Mouse (Mus musculus) CD4-positive naive resting alpha-beta T cell, adult 57 days (primary cell): Measurements from ENCODE around the gene 9430097D07Rik. TPM values are rescaled to one million over a fixed set of nuclear protein-coding genes. Genes with fewer than 3 reads are reported as not detected.

Experiments used
- total RNA-seq: library from RNA; stranded (reverse); gene quantifications from one replicate; pipeline ENCODE4 v1.2.4, GENCODE M21; 2023

9430097D07Rik gene
- total RNA-seq, result not detected

DNA sequence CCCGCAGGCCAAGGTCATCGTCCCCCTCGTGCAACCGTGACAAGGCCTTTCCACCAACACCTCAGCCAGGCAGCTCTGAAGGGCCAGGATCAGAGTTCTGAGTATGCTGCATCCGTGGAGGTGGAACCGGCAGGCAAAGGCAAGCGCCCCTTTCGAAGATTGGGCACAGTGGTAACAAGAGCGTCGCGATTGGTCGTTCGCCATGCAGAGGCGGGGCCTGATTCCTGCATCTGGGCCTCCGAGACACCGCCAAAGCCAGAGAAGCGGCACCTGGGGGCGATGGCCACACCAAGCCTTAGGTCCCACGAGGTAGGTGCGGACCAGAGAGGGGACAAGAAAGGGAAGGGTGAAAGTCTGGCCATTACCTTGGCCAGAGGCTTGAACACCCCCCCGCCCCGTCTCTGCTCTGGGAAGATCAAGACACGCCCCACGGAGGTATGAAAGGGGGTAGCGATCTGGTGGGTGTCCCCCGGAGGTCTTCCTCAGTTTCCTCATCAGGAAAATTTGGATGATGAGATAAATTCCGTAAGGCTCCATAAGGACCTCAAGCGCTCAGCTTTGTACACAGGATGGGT, at the start of gene 9430097D07Rik:
TSS of gene 9430097D07Rik (minus strand) at position 99 of the 575 bp plus-strand sequence.

DNA sequence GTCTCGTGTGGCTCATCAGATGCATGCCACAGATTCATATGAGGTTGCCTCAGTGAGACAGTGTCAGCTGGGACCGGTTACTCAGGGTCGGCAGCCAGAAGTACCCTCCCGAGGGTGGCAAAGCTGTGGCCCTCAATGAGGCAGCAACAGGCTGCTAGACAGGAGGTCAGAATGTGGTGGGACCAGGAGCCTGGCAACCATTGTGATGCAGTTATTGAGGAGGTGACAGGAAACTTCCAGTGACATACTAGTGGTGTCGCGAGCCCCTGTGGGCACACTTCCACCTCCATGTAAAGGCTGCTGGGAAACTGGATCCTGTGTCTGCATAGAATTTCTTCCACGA, 46.0 kb upstream of the 9430097D07Rik start, which contains the start of gene Ak1:
TSS of gene Ak1 (plus strand) at position 242 of the 343 bp plus-strand sequence.

DNA sequence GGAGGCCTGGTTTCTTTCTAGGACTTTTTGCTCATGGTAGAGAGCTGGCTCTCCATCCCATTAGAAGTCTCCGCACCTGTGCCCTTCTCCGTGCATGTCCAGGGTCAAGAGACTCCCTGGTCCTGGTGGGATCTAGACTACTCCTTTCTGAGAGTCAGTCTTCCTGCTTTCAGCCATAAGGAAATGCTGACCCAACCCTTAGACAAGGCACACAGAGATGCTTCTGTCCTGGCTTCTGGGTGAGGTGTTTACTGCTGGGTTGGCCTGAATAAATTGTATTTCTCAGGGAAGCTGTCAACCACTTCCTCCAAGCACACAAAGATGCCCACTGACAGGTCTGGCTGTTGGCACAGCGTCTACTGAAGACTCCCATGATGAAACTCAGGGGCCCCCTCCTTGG, 23.9 kb upstream of the 9430097D07Rik start, which contains the start of gene St6galnac6:
TSS of gene St6galnac6 (plus strand) at position 301 of the 400 bp plus-strand sequence.

DNA sequence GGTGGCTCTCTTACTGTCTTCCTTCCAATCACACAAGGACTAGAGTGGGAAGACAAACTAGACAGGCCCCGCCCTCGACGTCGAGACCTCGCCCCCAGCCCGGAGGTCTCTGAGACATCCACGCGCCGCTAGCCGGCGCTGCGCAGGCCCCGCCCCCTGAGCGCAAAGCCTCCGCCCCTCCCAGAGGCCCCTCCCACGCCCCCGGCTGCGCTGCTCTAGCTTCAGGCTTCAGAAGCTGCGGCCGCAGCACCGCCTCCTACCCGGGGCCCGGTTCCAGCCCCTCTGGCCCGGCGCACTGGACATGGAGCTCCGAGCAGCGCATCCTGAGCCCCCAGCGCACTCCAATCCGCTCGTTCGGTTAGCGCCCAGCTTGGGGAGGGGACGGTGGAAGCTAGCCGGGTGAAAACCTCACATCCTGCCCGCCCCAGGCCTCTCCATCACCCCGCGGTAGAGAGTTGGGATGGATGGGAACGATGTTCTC, 11.4 kb upstream of the 9430097D07Rik start, which contains the start of gene St6galnac4:
TSS of gene St6galnac4 (plus strand) at position 225 of the 481 bp plus-strand sequence.

DNA sequence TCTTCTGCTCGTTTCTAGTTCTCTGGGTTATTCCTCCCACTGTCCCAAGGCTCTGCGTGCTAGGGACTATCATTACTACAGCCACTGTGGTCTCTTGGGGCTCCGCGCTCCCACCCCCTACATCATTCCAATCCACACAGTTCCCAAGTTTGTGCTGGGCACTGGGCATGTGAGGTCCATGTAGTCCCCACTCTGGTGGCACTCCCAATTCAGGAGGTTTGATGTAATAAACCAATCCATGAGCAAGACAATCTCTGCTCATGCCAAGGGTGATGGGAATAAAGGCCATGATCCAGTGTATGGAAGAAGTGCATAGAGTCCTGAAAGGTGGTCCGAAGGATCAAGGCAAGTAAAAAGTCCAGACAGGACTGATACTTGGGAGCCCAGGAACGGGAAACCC, 987 bp downstream of the 9430097D07Rik start, which contains the start of gene Pip5kl1:
TSS of gene Pip5kl1 (plus strand) at position 301 of the 400 bp plus-strand sequence.

DNA sequence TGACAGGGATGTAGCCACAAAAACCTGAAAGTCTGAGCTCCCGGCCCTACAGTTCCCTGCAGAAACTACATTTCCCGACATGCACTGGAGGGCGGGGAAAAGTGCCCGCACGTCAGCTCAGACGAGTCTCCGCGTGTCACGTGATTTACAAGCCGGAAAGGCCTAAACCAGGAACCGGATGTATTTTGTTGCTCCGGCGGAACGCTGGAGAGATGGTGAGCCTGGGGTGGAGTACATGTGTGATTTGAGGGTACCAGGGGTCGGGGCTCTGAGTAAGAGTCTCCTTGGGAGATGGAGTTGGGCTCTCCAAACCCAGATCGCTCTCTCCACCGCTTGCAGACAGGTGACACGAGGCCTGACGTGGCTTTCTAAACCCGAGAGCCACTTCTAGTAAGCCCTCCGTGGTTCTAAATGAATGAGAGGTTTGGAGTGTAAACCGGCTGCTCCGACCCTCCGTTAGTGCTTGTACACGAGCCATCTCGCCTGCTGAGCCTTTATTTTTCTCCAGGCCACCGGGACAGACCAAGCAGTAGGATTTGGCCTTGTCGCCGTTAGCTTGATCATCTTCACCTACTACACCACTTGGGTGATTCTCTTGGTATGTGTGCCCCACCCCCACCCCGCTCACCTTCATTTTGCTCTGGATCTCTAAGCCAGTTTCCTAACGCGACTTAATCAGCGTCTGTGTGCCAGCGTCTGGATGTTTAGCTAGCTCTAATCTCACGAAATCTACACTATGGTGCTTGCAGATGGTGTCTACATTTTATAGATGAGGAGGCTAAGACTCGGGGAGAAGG, 4.6 kb downstream of the 9430097D07Rik start, which contains the start of gene Dpm2:
TSS of gene Dpm2 (plus strand) at position 161 of the 797 bp plus-strand sequence.

DNA sequence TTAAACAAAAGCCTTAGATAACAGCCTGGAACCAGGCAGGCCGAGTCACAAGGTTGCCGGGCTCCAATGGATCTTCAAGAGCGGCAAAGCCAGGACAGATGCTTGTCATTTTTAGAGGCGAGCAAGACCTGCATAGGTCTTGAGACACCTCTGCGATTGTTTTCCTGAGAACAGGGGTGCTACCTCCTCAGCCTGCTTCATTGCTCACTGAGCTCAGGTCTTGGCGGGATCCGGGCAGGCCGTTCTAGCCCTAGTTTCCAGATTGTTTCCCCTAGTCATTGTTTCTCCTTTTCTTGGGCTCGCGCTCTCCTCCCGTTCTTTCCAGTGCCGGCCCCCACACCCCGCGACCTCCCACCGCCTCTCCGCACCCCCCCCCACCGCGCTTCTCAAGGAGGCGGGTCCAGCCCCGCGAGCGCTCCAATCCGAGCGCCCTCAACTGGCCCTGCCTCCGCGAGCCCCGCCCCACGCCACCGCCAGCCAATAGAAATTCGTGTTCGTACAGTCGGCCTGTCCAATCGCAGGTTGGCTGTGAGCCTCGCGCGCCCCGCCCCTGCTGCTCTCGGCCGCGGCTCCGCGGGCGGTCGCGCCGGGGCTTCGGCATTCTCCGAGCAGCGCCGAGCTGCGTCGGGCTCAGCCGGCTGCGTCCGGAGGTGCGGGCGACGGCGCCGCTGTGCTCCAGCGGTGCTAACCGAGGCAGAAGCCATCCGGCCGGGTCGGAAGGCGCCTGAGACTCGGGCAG, 40.6 kb downstream of the 9430097D07Rik start, which contains the start of gene Fam102a:
TSS of gene Fam102a (plus strand) at position 600 of the 739 bp plus-strand sequence.

Other genes with a start within 250 kb of the 9430097D07Rik start
- 122 TPM for gene Ciz1, start 223.4 kb downstream of the 9430097D07Rik start, total RNA-seq
- gene Dnm1, start 222.3 kb downstream of the 9430097D07Rik start, total RNA-seq, result not detected
- 29.9 TPM for gene 1110008P14Rik, start 193.7 kb downstream of the 9430097D07Rik start, total RNA-seq
- 3.1 TPM for gene Lcn2, start 187.4 kb downstream of the 9430097D07Rik start, total RNA-seq
- gene Ptges2, start 179.8 kb downstream of the 9430097D07Rik start, total RNA-seq, result 10.3 TPM
- gene Naif1, start 125.2 kb downstream of the 9430097D07Rik start, total RNA-seq, result 4.7 TPM
- gene Slc25a25, start 124.2 kb downstream of the 9430097D07Rik start, total RNA-seq, result 77.5 TPM
- 188 TPM for gene Fam102a, start 40.4 kb downstream of the 9430097D07Rik start, total RNA-seq
- gene Dpm2, start 4.8 kb downstream of the 9430097D07Rik start, total RNA-seq, result 51.6 TPM
- 2.3 TPM for gene Pip5kl1, start 887 bp downstream of the 9430097D07Rik start, total RNA-seq
- 15.6 TPM for gene St6galnac4, start 11.4 kb upstream of the 9430097D07Rik start, total RNA-seq
- gene St6galnac6, start 24.0 kb upstream of the 9430097D07Rik start, total RNA-seq, result 2.2 TPM
- gene Ak1, start 46.1 kb upstream of the 9430097D07Rik start, total RNA-seq, result 0.77 TPM
- 5.6 TPM for gene Eng, start 70.9 kb upstream of the 9430097D07Rik start, total RNA-seq
- 42.6 TPM for gene Fpgs, start 128.5 kb upstream of the 9430097D07Rik start, total RNA-seq
- 109 TPM for gene Cdk9, start 137.4 kb upstream of the 9430097D07Rik start, total RNA-seq
- gene Sh2d3c, start 145.4 kb upstream of the 9430097D07Rik start, total RNA-seq, result 104 TPM
- gene 6330409D20Rik, start 165.3 kb upstream of the 9430097D07Rik start, total RNA-seq, result not detected
- gene Tor2a, start 181.6 kb upstream of the 9430097D07Rik start, total RNA-seq, result 30.4 TPM
- not detected for gene Ttc16, start 199.9 kb upstream of the 9430097D07Rik start, total RNA-seq
- 8.0 TPM for gene Ptrh1, start 200.1 kb upstream of the 9430097D07Rik start, total RNA-seq
- gene Cfap157, start 208.7 kb upstream of the 9430097D07Rik start, total RNA-seq, result not detected